Mouse (Mus musculus): Measurements from ENCODE around the gene 1600014C23Rik. TPM values are rescaled to one million over a fixed set of nuclear protein-coding genes. Genes with fewer than 3 reads are reported as not detected.
A peak's percentile ranks its signal among the peaks of the same experiment; 100 is the strongest.

Gene 1600014C23Rik
- total RNA-seq (2014; fragmentation: Nextera tagmentation) (11.8 TPM in 1 of 2 replicates, not detected in the other), total RNA-seq (2017) (3.6 and 4.4 TPM in 2 replicates), polyA plus RNA-seq (2012) (2.2 and 2.7 TPM in 2 replicates)

GRCm38 (mm10) chr17:45733735-45734301, at the start of gene 1600014C23Rik:
Gene 1600014C23Rik (minus strand): TSS chr17:45733844.
- peaks cover 89% of the 10 kb centered on the region for H3K4me1 ChIP-seq (ENCODE audit: insufficient read depth, low read depth, low read length)
- no peaks in the 10 kb centered on the region for H3K9me3 ChIP-seq (replicated peaks)
- no peak for DNase-seq (ENCODE audit: low spot score)
- H3K27me3 ChIP-seq (ENCODE audit: insufficient read depth, low read length): no peaks in the 10 kb centered on the region; the same call in 1 of the 2 replicates
- peaks cover 4% of the 10 kb centered on the region for H3K36me3 ChIP-seq (replicated peaks)
- peak within 1 kb of the TSS; percentile 74 for H3K4me3 ChIP-seq (ENCODE audit: low read depth, low read length)
- ATAC-seq (ENCODE audit: extremely low read depth, insufficient number of reproducible peaks, low FRiP score, poor library complexity, severe bottlenecking): no peak
- TF ChIP-seq POLR2AphosphoS5 (IDR thresholded peaks at IDR 0.05; ENCODE audit: insufficient replicate concordance, low read depth, low read length): no peak
- TF ChIP-seq GATA1 (IDR thresholded peaks at IDR 0.05; ENCODE audit: borderline replicate concordance, low read length): no peak
- TF ChIP-seq CTCF (IDR thresholded peaks at IDR 0.05; ENCODE audit: low read depth, low read length): no peak
- TF ChIP-seq GATA2 (IDR thresholded peaks at IDR 0.05; ENCODE audit: borderline replicate concordance, low read depth, low read length): no peak
- no peak for TF ChIP-seq TAL1 (conservative IDR thresholded peaks at IDR 0.05; ENCODE audit: low read depth, low read length)

GRCm38 (mm10) chr17:45778446-45778845, 44.8 kb upstream of the 1600014C23Rik start:
- H3K4me1 ChIP-seq (ENCODE audit: insufficient read depth, low read depth, low read length): no peaks in the 10 kb centered on the region
- no peak for DNase-seq (ENCODE audit: low spot score)
- ATAC-seq (ENCODE audit: extremely low read depth, insufficient number of reproducible peaks, low FRiP score, poor library complexity, severe bottlenecking): no peak
- H3K36me3 ChIP-seq (replicated peaks): no peaks in the 10 kb centered on the region
- TF ChIP-seq CTCF (IDR thresholded peaks at IDR 0.05; ENCODE audit: low read depth, low read length): no peak
- peaks cover 18% of the 10 kb centered on the region for H3K27me3 ChIP-seq (ENCODE audit: insufficient read depth, low read length)
- H3K4me3 ChIP-seq (ENCODE audit: low read depth, low read length): no peak overlapping the region
- peaks cover 5% of the 10 kb centered on the region; the same call in 1 of the 2 replicates for H3K9me3 ChIP-seq (replicated peaks)

- DNase-seq (ENCODE audit: low spot score): no peak
- Histone ChIP-seq H3K4me3 (ENCODE audit: low read depth, low read length) (no peak overlapping the region), H3K36me3 (replicated peaks) (no peaks in the 10 kb centered on the region), H3K9me3 (replicated peaks) (peaks cover 5% of the 10 kb centered on the region; the same call in 1 of the 2 replicates), H3K27me3 (ENCODE audit: insufficient read depth, low read length) (peaks cover 17% of the 10 kb centered on the region), H3K4me1 (ENCODE audit: insufficient read depth, low read depth, low read length) (no peaks in the 10 kb centered on the region)
- no peak for ATAC-seq (ENCODE audit: extremely low read depth, insufficient number of reproducible peaks, low FRiP score, poor library complexity, severe bottlenecking)
- TF ChIP-seq GATA2 (IDR thresholded peaks at IDR 0.05; ENCODE audit: borderline replicate concordance, low read depth, low read length) (no peak), POLR2AphosphoS5 (IDR thresholded peaks at IDR 0.05; ENCODE audit: insufficient replicate concordance, low read depth, low read length) (no peak), TAL1 (conservative IDR thresholded peaks at IDR 0.05; ENCODE audit: low read depth, low read length) (no peak), GATA1 (IDR thresholded peaks at IDR 0.05; ENCODE audit: borderline replicate concordance, low read length) (no peak), CTCF (IDR thresholded peaks at IDR 0.05; ENCODE audit: low read depth, low read length) (no peak)
Observed at GRCm38 (mm10) chr17:45777431-45777830, 43.8 kb upstream of the 1600014C23Rik start.

GRCm38 (mm10) chr17:45776185-45776584, 42.5 kb upstream of the 1600014C23Rik start:
- Histone ChIP-seq H3K36me3 (replicated peaks) (no peaks in the 10 kb centered on the region), H3K4me3 (ENCODE audit: low read depth, low read length) (no peak overlapping the region), H3K9me3 (replicated peaks) (peaks cover 5% of the 10 kb centered on the region; the same call in 1 of the 2 replicates), H3K27me3 (ENCODE audit: insufficient read depth, low read length) (peaks cover 21% of the 10 kb centered on the region), H3K4me1 (ENCODE audit: insufficient read depth, low read depth, low read length) (no peaks in the 10 kb centered on the region)
- no peak for DNase-seq (ENCODE audit: low spot score)
- TF ChIP-seq POLR2AphosphoS5 (IDR thresholded peaks at IDR 0.05; ENCODE audit: insufficient replicate concordance, low read depth, low read length): no peak
- TF ChIP-seq CTCF (IDR thresholded peaks at IDR 0.05; ENCODE audit: low read depth, low read length): no peak
- TF ChIP-seq TAL1 (conservative IDR thresholded peaks at IDR 0.05; ENCODE audit: low read depth, low read length): no peak
- TF ChIP-seq GATA2 (IDR thresholded peaks at IDR 0.05; ENCODE audit: borderline replicate concordance, low read depth, low read length): no peak
- TF ChIP-seq GATA1 (IDR thresholded peaks at IDR 0.05; ENCODE audit: borderline replicate concordance, low read length): no peak
- ATAC-seq (ENCODE audit: extremely low read depth, insufficient number of reproducible peaks, low FRiP score, poor library complexity, severe bottlenecking): no peak

- TF ChIP-seq GATA1 (IDR thresholded peaks at IDR 0.05; ENCODE audit: borderline replicate concordance, low read length) (no peak), POLR2AphosphoS5 (IDR thresholded peaks at IDR 0.05; ENCODE audit: insufficient replicate concordance, low read depth, low read length) (no peak), TAL1 (conservative IDR thresholded peaks at IDR 0.05; ENCODE audit: low read depth, low read length) (no peak), GATA2 (IDR thresholded peaks at IDR 0.05; ENCODE audit: borderline replicate concordance, low read depth, low read length) (no peak), CTCF (IDR thresholded peaks at IDR 0.05; ENCODE audit: low read depth, low read length) (no peak)
- Histone ChIP-seq H3K9me3 (replicated peaks) (peaks cover 5% of the 10 kb centered on the region; the same call in 1 of the 2 replicates), H3K27me3 (ENCODE audit: insufficient read depth, low read length) (peaks cover 25% of the 10 kb centered on the region), H3K36me3 (replicated peaks) (no peaks in the 10 kb centered on the region), H3K4me1 (ENCODE audit: insufficient read depth, low read depth, low read length) (no peaks in the 10 kb centered on the region), H3K4me3 (ENCODE audit: low read depth, low read length) (no peak overlapping the region)
- no peak for DNase-seq (ENCODE audit: low spot score)
- no peak for ATAC-seq (ENCODE audit: extremely low read depth, insufficient number of reproducible peaks, low FRiP score, poor library complexity, severe bottlenecking)
Observed at GRCm38 (mm10) chr17:45775468-45775867, 41.8 kb upstream of the 1600014C23Rik start.

- Histone ChIP-seq H3K27me3 (ENCODE audit: insufficient read depth, low read length) (peaks cover 45% of the 10 kb centered on the region), H3K4me3 (ENCODE audit: low read depth, low read length) (no peak overlapping the region), H3K36me3 (replicated peaks) (no peaks in the 10 kb centered on the region), H3K9me3 (replicated peaks) (no peaks in the 10 kb centered on the region), H3K4me1 (ENCODE audit: insufficient read depth, low read depth, low read length) (peaks cover 5% of the 10 kb centered on the region)
- TF ChIP-seq GATA1 (IDR thresholded peaks at IDR 0.05; ENCODE audit: borderline replicate concordance, low read length) (no peak), POLR2AphosphoS5 (IDR thresholded peaks at IDR 0.05; ENCODE audit: insufficient replicate concordance, low read depth, low read length) (no peak), GATA2 (IDR thresholded peaks at IDR 0.05; ENCODE audit: borderline replicate concordance, low read depth, low read length) (no peak), CTCF (IDR thresholded peaks at IDR 0.05; ENCODE audit: low read depth, low read length) (no peak), TAL1 (conservative IDR thresholded peaks at IDR 0.05; ENCODE audit: low read depth, low read length) (no peak)
- ATAC-seq (ENCODE audit: extremely low read depth, insufficient number of reproducible peaks, low FRiP score, poor library complexity, severe bottlenecking) (no peak), DNase-seq (ENCODE audit: low spot score) (no peak)
Observed at GRCm38 (mm10) chr17:45772566-45772965, 38.9 kb upstream of the 1600014C23Rik start.

Data from G1E (cell line).